Mouse (Mus musculus) layer of hippocampus, adult 18-20 months (tissue): ENCODE measurements at regions not wholly inside any gene's neighbourhood (a gene's known extent, or its start where the extent isn't known, plus 50 kb on each side); places are given as distances from the start of the nearest gene placed in this dataset.
A peak's percentile ranks its signal among the peaks of the same experiment; 100 is the strongest.

Experiments
- DNase-seq, 2 experiments: peaks; one replicate each; pipeline ENCODE4 v3.0.0; 2022; ENCODE audit warnings: low spot score in 2 of 2

GRCm38 (mm10) chr14:70839126-70839525, 239.5 kb upstream of the Fam160b2 start:
- DNase-seq: no peak

- no peak for DNase-seq
These were observed 237.9 kb upstream of the Fam160b2 start for GRCm38 (mm10) chr14:70837528-70837927.

- no peak for DNase-seq
These were observed 233.6 kb upstream of the Fam160b2 start for GRCm38 (mm10) chr14:70833238-70833637.

GRCm38 (mm10) chr14:70832462-70833212, 233.0 kb upstream of the Fam160b2 start:
- no peak for DNase-seq

GRCm38 (mm10) chr14:70832042-70832441, 232.4 kb upstream of the Fam160b2 start:
- peak in 1 of 2 experiments; percentile 18 for DNase-seq
